Mouse (Mus musculus) midbrain, embryonic 10.5 days (tissue): ENCODE results near the gene Naa15. TPM values are rescaled to one million over a fixed set of nuclear protein-coding genes. Genes with fewer than 3 reads are reported as not detected.

Experiments used
- DNase-seq: peaks from one replicate; pipeline ENCODE4 v3.0.0-alpha.2; 2017; ENCODE audit warnings: low spot score
- H3K27ac ChIP-seq: fragments of 300-500 bp; sonication (generic); replicated peaks from 2 replicates; pipeline ENCODE4 v1.5.1; 2016; ENCODE audit warnings: mild to moderate bottlenecking
- H3K27me3 ChIP-seq: fragments of 300-500 bp; sonication (generic); 2 replicates; pipeline ENCODE4 v1.6.1; 2016; ENCODE audit warnings: low read depth, mild to moderate bottlenecking; ENCODE audit not compliant: poor library complexity, severe bottlenecking
- H3K36me3 ChIP-seq: fragments of 300-500 bp; sonication (generic); 2 replicates; pipeline ENCODE4 v1.6.1; 2016; ENCODE audit warnings: mild to moderate bottlenecking, moderate library complexity
- H3K4me1 ChIP-seq: fragments of 300-500 bp; sonication (generic); 2 replicates; pipeline ENCODE4 v1.6.1; 2016
- H3K4me3 ChIP-seq: fragments of 300-500 bp; sonication (generic); 2 replicates; pipeline ENCODE4 v1.5.1; 2016; ENCODE audit warnings: mild to moderate bottlenecking, moderate library complexity
- H3K9me3 ChIP-seq: fragments of 300-500 bp; sonication (generic); replicated peaks from 2 replicates; pipeline ENCODE4 v1.6.1; 2016; ENCODE audit warnings: mild to moderate bottlenecking
- WGBS: fragments of 180-500 bp; shearing (Covaris S2); methylation state at CpG from one replicate; pipeline ENCODE4 v1.1.7; 2016; 5-methylcytosine and 5-hydroxymethylcytosine counted together
- polyA plus RNA-seq: library from polyadenylated mRNA; unstranded; fragments of >200 nt; fragmentation: Nextera tagmentation; extraction: Ambion mirVana; gene quantifications from 2 replicates; pipeline ENCODE4 v1.2.1, GENCODE M21; 2016

Gene Naa15
- polyA plus RNA-seq, 1 experiment from 2014 or later = 63.4 TPM

GRCm38 (mm10) chr3:51482781-51483180 lies 67.8 kb downstream of the Naa15 start:
- Histone ChIP-seq H3K4me3 (peak overlapping the region; percentile 82), H3K27me3 (no peaks in the 10 kb centered on the region), H3K4me1 (peaks cover 27% of the 10 kb centered on the region), H3K27ac (no peak overlapping the region), H3K9me3 (no peaks in the 10 kb centered on the region), H3K36me3 (peaks cover 9% of the 10 kb centered on the region; the same call in 1 of the 2 replicates)
- 86% methylated on average over 3 of the region's 3 CpGs for WGBS
- no peak for DNase-seq

GRCm38 (mm10) chr3:51483741-51484359 lies 68.9 kb downstream of the Naa15 start, which contains the start of gene Rab33b:
Gene Rab33b, plus strand, starts transcription at chr3:51483920.
- Histone ChIP-seq H3K4me3 (peak within 1 kb of the TSS; percentile 82), H3K4me1 (peaks cover 27% of the 10 kb centered on the region), H3K27me3 (no peaks in the 10 kb centered on the region), H3K27ac (peak within 1 kb of the TSS; percentile 93), H3K9me3 (no peaks in the 10 kb centered on the region), H3K36me3 (peaks cover 17% of the 10 kb centered on the region)
- under 1% methylated on average over 70 of the region's 70 CpGs for WGBS
- DNase-seq = peak; percentile 95

DNA sequence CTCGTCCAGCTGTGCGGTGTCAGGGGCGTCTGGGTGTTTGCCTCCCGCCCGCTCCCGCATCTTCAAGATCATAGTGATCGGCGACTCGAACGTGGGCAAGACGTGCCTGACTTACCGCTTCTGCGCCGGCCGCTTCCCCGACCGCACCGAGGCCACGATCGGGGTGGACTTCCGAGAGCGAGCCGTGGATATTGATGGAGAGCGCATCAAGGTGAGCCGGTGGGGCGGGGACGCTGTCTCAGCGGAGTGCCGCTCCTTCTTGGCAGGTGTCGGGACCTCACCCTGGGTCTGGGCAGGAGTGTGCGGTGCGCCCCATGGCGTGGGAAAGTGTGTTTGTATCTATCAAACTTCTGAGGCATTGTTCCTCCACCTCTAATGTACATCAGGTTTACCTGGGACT lies 69.4 kb downstream of the Naa15 start:
- WGBS = under 1% methylated on average over 33 of the region's 33 CpGs
- no peak for DNase-seq
- no peaks in the 10 kb centered on the region for H3K27me3 ChIP-seq
- H3K27ac ChIP-seq = peak overlapping the region; percentile 93
- H3K36me3 ChIP-seq = peaks cover 17% of the 10 kb centered on the region
- H3K4me3 ChIP-seq = peak overlapping the region; percentile 82
- no peaks in the 10 kb centered on the region for H3K9me3 ChIP-seq
- H3K4me1 ChIP-seq = peaks cover 27% of the 10 kb centered on the region

- no peak for DNase-seq
- Histone ChIP-seq H3K4me3 (peak overlapping the region; percentile 82), H3K36me3 (peaks cover 17% of the 10 kb centered on the region), H3K4me1 (peaks cover 27% of the 10 kb centered on the region), H3K27me3 (no peaks in the 10 kb centered on the region), H3K9me3 (no peaks in the 10 kb centered on the region), H3K27ac (no peak overlapping the region)
- 89% methylated on average over 4 of the region's 4 CpGs for WGBS
These were observed 70.4 kb downstream of the Naa15 start for GRCm38 (mm10) chr3:51485347-51485746.

DNA sequence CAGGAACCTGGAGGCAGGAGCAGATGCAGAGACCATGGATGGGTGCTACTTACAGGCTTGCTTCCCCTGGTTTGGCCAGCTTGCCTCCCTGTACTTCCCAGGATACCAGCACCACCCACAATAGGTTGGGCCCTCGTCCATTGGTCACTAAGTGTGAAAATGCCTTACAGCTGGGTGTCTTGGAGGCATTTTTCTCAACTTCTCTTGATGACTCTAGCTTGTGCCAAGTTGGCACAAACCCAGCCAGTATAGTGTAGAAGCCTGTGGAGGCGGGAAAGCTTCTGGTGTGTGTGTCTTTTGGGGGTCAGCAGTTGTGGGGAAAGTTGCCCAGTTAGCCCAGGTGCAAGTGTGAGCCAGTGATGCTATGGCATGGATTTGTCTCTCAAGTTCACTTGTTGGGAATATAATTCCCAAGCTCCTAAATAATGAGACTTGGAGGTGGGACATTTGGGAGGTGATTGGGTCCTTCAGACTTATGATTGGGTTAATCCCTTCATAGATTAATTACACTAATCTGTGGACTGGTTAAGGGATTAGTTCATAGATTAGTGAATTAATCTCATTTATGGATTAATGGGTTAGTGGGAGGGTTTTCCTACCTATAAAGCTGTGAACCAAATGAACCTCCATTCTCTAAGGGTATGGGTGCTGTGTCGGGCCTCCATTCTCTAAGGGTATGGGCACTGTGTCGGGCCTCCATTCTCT lies 71.7 kb downstream of the Naa15 start:
- H3K27me3 ChIP-seq = no peaks in the 10 kb centered on the region
- WGBS = 91% methylated on average over 4 of the region's 4 CpGs
- no peak for DNase-seq
- no peaks in the 10 kb centered on the region for H3K9me3 ChIP-seq
- H3K4me3 ChIP-seq = no peak overlapping the region
- peaks cover 17% of the 10 kb centered on the region for H3K36me3 ChIP-seq
- H3K4me1 ChIP-seq = peaks cover 27% of the 10 kb centered on the region
- no peak overlapping the region for H3K27ac ChIP-seq

DNA sequence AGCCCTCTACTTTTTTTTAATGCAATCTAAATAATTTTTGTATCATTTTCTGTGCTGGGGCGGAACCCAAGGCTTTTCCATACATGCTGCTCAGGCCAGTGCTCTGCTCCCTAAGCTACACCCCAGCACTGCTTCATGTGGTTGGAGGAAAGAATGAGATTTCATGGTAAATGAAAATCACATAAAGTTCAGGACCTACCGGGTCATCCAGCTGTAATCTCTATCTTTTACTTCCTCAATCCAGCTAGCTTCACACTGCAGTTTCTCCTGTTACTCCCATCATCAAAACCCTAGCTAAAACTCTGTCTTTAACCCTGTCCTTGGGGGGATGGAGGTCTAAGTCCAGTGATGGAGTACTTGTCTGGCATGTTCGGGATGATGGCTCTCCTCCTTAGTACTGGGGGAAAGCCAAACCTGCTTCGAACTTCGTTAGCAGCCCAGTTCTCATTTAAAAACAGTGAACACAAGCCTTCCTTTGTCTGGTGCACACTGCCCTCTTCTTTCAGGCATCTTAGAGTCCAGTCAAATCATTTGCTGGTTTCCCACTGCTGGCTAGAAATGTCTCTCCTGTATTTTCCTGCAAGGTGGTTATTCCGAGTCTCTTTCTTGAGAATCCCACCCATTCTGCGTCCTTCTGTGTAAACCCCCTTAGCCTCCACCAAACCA lies 75.3 kb downstream of the Naa15 start:
- peaks cover 32% of the 10 kb centered on the region for H3K36me3 ChIP-seq
- WGBS = 92% methylated on average over 7 of the region's 7 CpGs
- H3K4me1 ChIP-seq = peaks cover 5% of the 10 kb centered on the region
- H3K27ac ChIP-seq = no peak overlapping the region
- H3K4me3 ChIP-seq = no peak overlapping the region
- DNase-seq = no peak
- no peaks in the 10 kb centered on the region for H3K9me3 ChIP-seq
- H3K27me3 ChIP-seq = no peaks in the 10 kb centered on the region

GRCm38 (mm10) chr3:51493272-51493838 lies 78.4 kb downstream of the Naa15 start:
- WGBS = 93% methylated on average over 13 of the region's 13 CpGs
- H3K27me3 ChIP-seq = no peaks in the 10 kb centered on the region
- H3K27ac ChIP-seq = no peak overlapping the region
- no peaks in the 10 kb centered on the region for H3K4me1 ChIP-seq
- no peaks in the 10 kb centered on the region for H3K9me3 ChIP-seq
- H3K36me3 ChIP-seq = peaks cover 29% of the 10 kb centered on the region
- H3K4me3 ChIP-seq = no peak overlapping the region
- DNase-seq = no peak

GRCm38 (mm10) chr3:51494466-51494865 lies 79.5 kb downstream of the Naa15 start:
- H3K4me1 ChIP-seq = no peaks in the 10 kb centered on the region
- WGBS = 92% methylated on average over 2 of the region's 2 CpGs
- no peak overlapping the region for H3K4me3 ChIP-seq
- H3K36me3 ChIP-seq = peaks cover 26% of the 10 kb centered on the region
- H3K27ac ChIP-seq = no peak overlapping the region
- no peaks in the 10 kb centered on the region for H3K9me3 ChIP-seq
- no peaks in the 10 kb centered on the region for H3K27me3 ChIP-seq
- no peak for DNase-seq

DNA sequence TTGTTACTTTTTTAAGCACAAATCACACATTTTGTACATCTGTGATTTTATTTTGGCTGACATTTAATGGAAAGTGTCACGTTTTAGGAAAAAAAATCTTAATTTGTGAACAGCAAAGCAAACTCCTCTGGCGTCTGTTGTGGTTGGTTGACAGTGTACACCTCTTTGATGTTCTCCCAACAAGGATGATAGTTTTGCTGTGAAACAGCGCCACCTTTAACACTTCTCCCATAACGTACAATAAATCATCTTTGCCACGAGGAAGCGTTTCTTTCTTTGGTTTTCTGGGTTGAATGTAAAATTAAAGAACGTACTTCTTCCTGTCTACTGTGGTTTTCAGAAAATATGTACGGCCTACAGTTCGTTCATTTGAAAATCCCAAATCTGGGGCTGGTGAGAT lies 80.7 kb downstream of the Naa15 start:
- no peak overlapping the region for H3K27ac ChIP-seq
- peaks cover 26% of the 10 kb centered on the region for H3K36me3 ChIP-seq
- DNase-seq = no peak
- H3K9me3 ChIP-seq = no peaks in the 10 kb centered on the region
- H3K27me3 ChIP-seq = no peaks in the 10 kb centered on the region
- no peak overlapping the region for H3K4me3 ChIP-seq
- H3K4me1 ChIP-seq = no peaks in the 10 kb centered on the region
- 93% methylated on average over 9 of the region's 9 CpGs for WGBS

- no peak overlapping the region for H3K27ac ChIP-seq
- no peaks in the 10 kb centered on the region for H3K9me3 ChIP-seq
- no peaks in the 10 kb centered on the region for H3K4me1 ChIP-seq
- no peaks in the 10 kb centered on the region for H3K27me3 ChIP-seq
- no peak overlapping the region for H3K4me3 ChIP-seq
- H3K36me3 ChIP-seq = peaks cover 26% of the 10 kb centered on the region
- DNase-seq = no peak
- 100% methylated on average over 1 of the region's 1 CpGs for WGBS
These were observed 83.0 kb downstream of the Naa15 start for GRCm38 (mm10) chr3:51497978-51498377.

DNA sequence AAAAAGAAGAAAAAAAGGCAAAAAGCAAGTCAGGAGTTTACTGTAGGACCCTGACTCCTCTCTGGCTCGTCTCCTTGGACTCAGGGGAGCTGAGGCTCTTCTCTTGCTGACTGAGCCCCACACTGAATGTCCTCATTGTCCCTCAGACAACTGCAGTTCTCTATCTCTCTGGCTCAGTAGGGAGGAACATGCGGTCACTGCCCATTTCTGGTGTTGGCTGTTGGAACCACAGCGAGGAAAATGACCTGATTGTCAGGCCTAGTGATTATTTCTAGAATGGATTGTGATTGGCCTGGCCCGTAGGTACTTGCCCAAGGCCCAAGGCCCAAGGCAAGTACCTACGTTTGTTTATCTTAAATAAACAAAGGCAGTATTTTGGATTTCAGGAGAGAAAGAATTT lies 83.7 kb downstream of the Naa15 start:
- Histone ChIP-seq H3K27me3 (no peaks in the 10 kb centered on the region), H3K36me3 (peaks cover 19% of the 10 kb centered on the region), H3K4me1 (no peaks in the 10 kb centered on the region), H3K4me3 (no peak overlapping the region), H3K9me3 (no peaks in the 10 kb centered on the region), H3K27ac (no peak overlapping the region)
- no peak for DNase-seq
- WGBS = 83% methylated on average over 5 of the region's 5 CpGs

DNA sequence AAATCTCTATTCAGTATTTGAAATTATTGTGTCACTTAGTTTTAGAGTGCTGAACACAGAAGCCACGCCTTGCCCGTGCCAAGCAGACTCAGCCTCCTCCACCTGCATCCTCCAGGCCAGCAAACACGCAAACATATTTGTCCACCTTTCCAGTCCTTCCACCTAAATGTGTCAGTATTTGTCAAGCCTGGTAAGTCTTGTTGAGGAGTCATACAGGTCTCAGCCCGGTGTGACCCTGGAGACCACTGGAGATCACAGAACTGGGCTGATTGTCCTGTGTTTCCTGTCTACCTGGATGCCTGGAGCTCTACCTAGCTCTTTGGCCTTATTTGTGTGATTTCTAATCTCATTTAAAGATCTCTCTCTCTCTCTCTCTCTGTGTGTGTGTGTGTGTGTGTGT lies 84.9 kb downstream of the Naa15 start:
- no peaks in the 10 kb centered on the region for H3K9me3 ChIP-seq
- H3K27me3 ChIP-seq = no peaks in the 10 kb centered on the region
- 0 out of 2 replicates have a peak, but pooled peaks cover 14% of the 10 kb centered on the region for H3K36me3 ChIP-seq
- H3K4me3 ChIP-seq = no peak overlapping the region
- H3K4me1 ChIP-seq = no peaks in the 10 kb centered on the region
- no peak overlapping the region for H3K27ac ChIP-seq
- WGBS = 90% methylated on average over 4 of the region's 4 CpGs
- DNase-seq = no peak
